Mouse (Mus musculus) lung, postnatal 0 days (tissue): Measurements from ENCODE around the gene Hs3st3a1.

Experiments used
- CTCF ChIP-seq: IDR thresholded peaks from 2 replicates; pipeline ENCODE4 v1.5.1; 2016; ENCODE audit warnings: antibody characterized with exemption, mild to moderate bottlenecking
- EP300 ChIP-seq: IDR thresholded peaks from 2 replicates; pipeline ENCODE4 v1.6.1; 2016; ENCODE audit warnings: antibody characterized with exemption, mild to moderate bottlenecking, control low read depth

DNA sequence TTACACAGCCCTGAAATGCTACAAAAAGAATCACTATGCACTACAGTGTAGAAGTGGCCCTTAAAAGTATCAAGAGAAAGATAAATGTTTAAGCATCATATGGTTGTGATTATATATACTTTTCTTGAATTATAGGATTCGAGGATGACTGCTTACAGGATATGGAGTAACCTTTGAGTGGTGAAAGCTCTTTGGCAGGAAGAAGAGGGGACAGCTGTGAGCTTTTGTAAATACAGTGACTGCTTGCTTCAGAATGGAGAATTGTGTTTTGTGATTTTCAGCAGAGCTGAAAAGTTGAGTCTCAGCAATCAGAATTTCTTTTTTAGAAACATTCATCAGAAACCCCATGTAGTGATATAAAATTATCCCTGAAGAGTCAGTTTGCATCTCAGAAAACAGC lies 124.3 kb downstream of the Hs3st3a1 start:
- TF ChIP-seq CTCF, result no peak
- no peak for TF ChIP-seq EP300
